Comparison of ENCODE assay signal across 9 mouse cellular contexts in genomic region chr10:69787379-69787778, GRCm38 (mm10).
DNase-seq lines count a peak whose midpoint lies in the region; ATAC-seq and TF ChIP-seq lines count a peak whose summit lies in the region.
"Had no signal": no experiment of that assay in that cellular context is flagged by ENCODE, and none has a peak within 500 bp of the region (broad histone marks: within the 10 kb centered on the region; RNA-seq: fewer than 3 reads in every experiment).

No protein-coding gene starts in this region.

- no peak for ATAC-seq in lung, embryonic 15.5 days (ENCODE audit: borderline replicate concordance, extremely low read depth, low FRiP score, low TSS enrichment)
- ATAC-seq in limb, embryonic 12.5 days (ENCODE audit: insufficient number of reproducible peaks, insufficient read depth, low FRiP score, low TSS enrichment, low read depth) = no peak
- no peak for ATAC-seq in stomach, postnatal 0 days (ENCODE audit: low FRiP score, low TSS enrichment)

- DNase-seq in embryo, embryonic 10.5 days (ENCODE audit: low spot score) = peak; percentile 55
- DNase-seq in embryo, embryonic 10 days (ENCODE audit: low spot score) = no peak
- no peak for DNase-seq in lung, postnatal 10 days
- no peak for DNase-seq in stomach, postnatal 0 days (ENCODE audit: low spot score)
- no peak for DNase-seq in layer of hippocampus, adult 9-10 months (ENCODE audit: low spot score)
- no peak for DNase-seq in left cerebral cortex, adult 8-10 months (ENCODE audit: low spot score in 2 of 2)
- DNase-seq: layer of hippocampus, postnatal 36 days had no signal

- no peak for TF ChIP-seq CTCF in stomach, postnatal 0 days (IDR thresholded peaks at IDR 0.05; ENCODE audit: low read depth)

- H3K4me2 ChIP-seq in lung, embryonic 15.5 days = peak overlapping the region; percentile 22; the same call in 1 of the 2 replicates
- H3K4me2 ChIP-seq in limb, embryonic 12.5 days = peak overlapping the region; percentile 54
- peak overlapping the region; percentile 15 for H3K4me2 ChIP-seq in stomach, postnatal 0 days (replicated peaks; ENCODE audit: low read depth)

- H3K9ac ChIP-seq in lung, embryonic 15.5 days = no peak overlapping the region
- H3K9ac ChIP-seq in limb, embryonic 12.5 days (replicated peaks) = no peak overlapping the region
- no peak overlapping the region for H3K9ac ChIP-seq in stomach, postnatal 0 days (ENCODE audit: low read length)

- H3K36me3 ChIP-seq in lung, embryonic 15.5 days = no peaks in the 10 kb centered on the region
- H3K36me3 ChIP-seq in limb, embryonic 12.5 days = no peaks in the 10 kb centered on the region
- H3K36me3 ChIP-seq in stomach, postnatal 0 days (ENCODE audit: control insufficient read depth, insufficient read depth, low read length) = no peaks in the 10 kb centered on the region

- no peak overlapping the region for H3K4me3 ChIP-seq in lung, embryonic 15.5 days
- peak overlapping the region; percentile 7; the same call in 1 of the 2 replicates for H3K4me3 ChIP-seq in limb, embryonic 12.5 days (replicated peaks)
- no peak overlapping the region for H3K4me3 ChIP-seq in stomach, postnatal 0 days (ENCODE audit: low read depth, low read length)

- H3K4me1 ChIP-seq in lung, embryonic 15.5 days = peaks cover 12% of the 10 kb centered on the region; the same call in 1 of the 2 replicates
- H3K4me1 ChIP-seq in limb, embryonic 12.5 days (replicated peaks) = peaks cover 29% of the 10 kb centered on the region
- H3K4me1 ChIP-seq in stomach, postnatal 0 days (replicated peaks; ENCODE audit: control insufficient read depth, insufficient read depth) = no peaks in the 10 kb centered on the region

- WGBS in lung, embryonic 15.5 days = 25% methylated on average over 10 of the region's 10 CpGs
- WGBS in limb, embryonic 12.5 days = 12% methylated on average over 10 of the region's 10 CpGs
- WGBS in stomach, postnatal 0 days = 44% methylated on average over 10 of the region's 10 CpGs

- no peaks in the 10 kb centered on the region for H3K27me3 ChIP-seq in lung, embryonic 15.5 days
- no peaks in the 10 kb centered on the region for H3K27me3 ChIP-seq in limb, embryonic 12.5 days
- H3K27me3 ChIP-seq in stomach, postnatal 0 days (ENCODE audit: control insufficient read depth, insufficient read depth, low read length) = no peaks in the 10 kb centered on the region

- H3K27ac ChIP-seq in lung, embryonic 15.5 days = no peak overlapping the region
- peak overlapping the region; percentile 35; the same call in 1 of the 2 replicates for H3K27ac ChIP-seq in limb, embryonic 12.5 days
- no peak overlapping the region for H3K27ac ChIP-seq in stomach, postnatal 0 days (replicated peaks)

- no peak for TF ChIP-seq EP300 in stomach, postnatal 0 days (optimal IDR thresholded peaks at IDR 0.05)

- H3K9me3 ChIP-seq in lung, embryonic 15.5 days = no peaks in the 10 kb centered on the region
- H3K9me3 ChIP-seq in limb, embryonic 12.5 days = no peaks in the 10 kb centered on the region
- no peaks in the 10 kb centered on the region for H3K9me3 ChIP-seq in stomach, postnatal 0 days (ENCODE audit: control insufficient read depth, low read length)
